Mouse (Mus musculus): Measurements from ENCODE around the gene Esrra.
"Not testable (repeated sequence)": the region's sequence is repeated elsewhere in the genome, so short reads cannot be mapped to it uniquely, and the experiment has no call there.

Gene Esrra

DNA sequence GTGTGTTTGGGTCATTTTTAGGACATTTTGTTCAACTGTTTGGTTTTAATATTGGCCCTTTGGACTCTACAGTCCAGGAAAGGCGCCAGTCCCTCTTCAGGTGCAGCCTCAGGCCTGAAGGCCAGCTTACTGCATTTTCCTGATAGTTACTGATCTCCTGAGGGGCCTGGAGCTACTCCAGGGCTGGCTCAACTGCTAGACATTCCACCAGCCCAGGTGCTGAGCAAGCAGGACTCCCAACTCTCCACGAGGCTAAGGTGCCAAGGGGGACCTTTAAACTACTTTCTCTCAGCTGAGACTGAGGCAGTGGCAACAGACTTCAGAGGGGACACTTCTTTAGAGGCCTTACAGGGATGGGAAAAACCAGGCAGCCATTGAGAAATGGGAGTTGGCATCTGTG, 16.8 kb downstream of the Esrra start:
- no peak for DNase-seq (ENCODE audit: low read depth, low spot score)

GRCm38 (mm10) chr19:6903031-6903430, 18.6 kb downstream of the Esrra start:
- no peak for DNase-seq (ENCODE audit: low read depth, low spot score)

DNA sequence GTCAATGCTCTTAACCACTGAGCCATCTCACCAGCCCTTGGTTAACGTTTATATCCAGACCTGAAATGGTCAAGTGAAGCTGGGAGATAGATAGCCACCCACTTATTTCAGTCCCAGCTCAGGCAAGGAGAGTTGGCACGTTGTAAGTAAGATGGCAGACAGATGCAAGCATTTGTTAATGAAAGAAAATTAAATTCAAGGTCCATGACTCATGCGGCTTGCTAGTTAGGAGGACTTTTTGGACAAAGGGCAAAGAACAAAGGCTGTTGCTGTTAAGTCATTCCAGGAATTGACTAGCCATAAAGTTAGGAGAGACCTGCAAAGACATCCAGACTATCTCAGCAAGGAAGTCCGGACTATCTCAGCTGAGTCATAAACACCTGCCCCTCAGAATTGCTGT, 22.0 kb downstream of the Esrra start:
- DNase-seq (ENCODE audit: low read depth, low spot score), result no peak

- not testable (repeated sequence) for DNase-seq (ENCODE audit: low read depth, low spot score)
These were observed 25.9 kb downstream of the Esrra start for GRCm38 (mm10) chr19:6895608-6896305.

DNA sequence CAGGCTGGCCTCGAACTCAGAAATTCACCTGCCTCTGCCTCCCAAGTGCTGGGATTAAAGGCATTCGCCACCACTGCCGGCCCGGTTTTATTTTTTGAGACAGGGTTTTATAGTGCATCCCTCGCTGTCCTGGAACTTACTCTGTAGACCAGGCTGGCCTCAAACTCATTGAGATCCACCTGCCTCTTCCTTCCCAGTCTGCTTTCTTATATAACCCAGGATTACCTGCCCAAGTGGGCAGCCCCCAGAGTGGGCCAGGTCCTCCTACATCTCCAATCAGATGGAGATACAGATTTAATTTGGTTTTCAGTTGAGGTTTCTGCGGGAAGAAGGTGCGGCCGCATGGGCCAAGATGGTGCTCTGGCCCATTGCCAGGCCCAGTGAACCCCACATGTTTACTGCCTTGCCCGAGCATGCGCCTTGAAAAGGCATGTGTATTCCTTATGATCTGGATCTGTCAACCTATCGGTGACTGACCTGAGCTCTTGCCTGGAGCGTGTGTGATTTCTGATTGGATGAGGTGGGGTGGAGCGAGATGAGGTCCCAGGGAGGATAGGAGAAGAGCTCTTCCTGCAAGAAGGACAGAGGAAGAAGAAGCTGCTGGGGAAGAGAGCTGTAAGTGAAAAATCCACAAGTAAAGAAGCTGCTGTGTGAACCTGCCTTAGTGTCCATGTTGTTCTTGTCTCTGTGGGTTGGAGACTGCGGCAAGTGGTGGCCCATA, 27.7 kb downstream of the Esrra start:
- no peak for DNase-seq (ENCODE audit: low read depth, low spot score)

DNA sequence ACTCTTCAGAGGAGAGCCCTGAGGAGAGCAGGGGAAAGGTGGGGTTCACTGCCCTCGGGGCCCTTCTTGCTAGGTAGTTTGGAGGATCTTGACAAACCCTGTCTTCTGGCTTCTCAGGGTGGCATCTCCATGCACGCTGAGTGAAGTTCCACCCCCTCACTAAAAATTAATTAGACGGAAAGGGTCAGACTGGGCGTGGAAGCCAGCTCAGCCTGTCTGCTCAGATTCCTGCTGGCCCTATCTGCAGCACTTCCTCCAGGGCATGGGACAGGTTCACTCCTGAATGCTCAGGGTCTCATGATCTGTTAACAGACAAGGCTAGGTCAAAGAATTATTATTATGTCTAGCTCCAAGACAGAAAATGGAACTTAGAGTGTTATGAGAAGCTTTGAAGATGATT, 29.1 kb downstream of the Esrra start:
- DNase-seq (ENCODE audit: low read depth, low spot score), result no peak

DNA sequence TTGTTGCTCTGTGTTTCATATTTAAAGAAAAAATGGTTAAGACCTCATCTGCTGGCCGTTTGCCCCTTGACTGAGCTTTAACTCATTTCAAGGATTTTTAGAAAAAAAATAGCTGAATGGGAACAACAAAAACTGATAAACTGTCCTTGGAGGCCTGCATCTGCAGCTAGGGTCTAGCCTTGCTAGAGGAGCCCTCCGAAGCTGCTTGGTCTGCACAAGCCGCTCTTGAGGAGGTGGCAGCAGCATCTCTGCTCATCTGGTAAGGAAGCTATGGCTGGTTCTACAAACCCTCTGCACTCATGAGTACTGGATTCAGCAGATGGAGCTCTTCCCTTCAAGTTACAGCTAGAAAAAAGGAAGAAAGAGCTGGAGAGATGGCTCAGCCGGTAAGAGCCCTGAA, 43.6 kb downstream of the Esrra start:
- DNase-seq (ENCODE audit: low read depth, low spot score), result no peak

- DNase-seq (ENCODE audit: low read depth, low spot score), result no peak
These were observed 44.8 kb downstream of the Esrra start for GRCm38 (mm10) chr19:6876799-6877198.

- DNase-seq (ENCODE audit: low read depth, low spot score), result no peak
These were observed 45.8 kb downstream of the Esrra start for GRCm38 (mm10) chr19:6875834-6876233.

DNA sequence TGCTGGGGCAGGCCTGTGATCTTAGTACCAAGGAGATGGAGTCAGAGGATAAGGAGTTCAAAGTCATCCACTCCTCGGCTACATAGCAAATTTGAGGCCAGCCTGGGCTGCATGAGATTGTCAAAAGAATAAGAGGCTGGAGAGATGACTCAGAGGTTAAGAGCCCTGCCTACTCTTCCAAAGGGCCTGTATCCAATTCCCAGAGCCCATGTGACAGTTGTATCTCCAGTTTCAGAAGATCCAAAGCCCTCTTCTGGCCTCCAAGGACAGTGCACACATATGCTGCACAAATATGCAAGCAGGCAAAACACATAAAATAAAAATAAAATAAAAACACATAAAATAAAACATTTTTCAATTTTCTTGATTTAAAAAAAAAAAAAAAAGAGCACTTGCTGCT, 47.4 kb downstream of the Esrra start:
- DNase-seq (ENCODE audit: low read depth, low spot score), result no peak

- DNase-seq (ENCODE audit: low read depth, low spot score), result no peak
These were observed 48.9 kb downstream of the Esrra start for GRCm38 (mm10) chr19:6872701-6873100.

GRCm38 (mm10) chr19:6871574-6872271, 49.9 kb downstream of the Esrra start:
- no peak for DNase-seq (ENCODE audit: low read depth, low spot score)

DNA sequence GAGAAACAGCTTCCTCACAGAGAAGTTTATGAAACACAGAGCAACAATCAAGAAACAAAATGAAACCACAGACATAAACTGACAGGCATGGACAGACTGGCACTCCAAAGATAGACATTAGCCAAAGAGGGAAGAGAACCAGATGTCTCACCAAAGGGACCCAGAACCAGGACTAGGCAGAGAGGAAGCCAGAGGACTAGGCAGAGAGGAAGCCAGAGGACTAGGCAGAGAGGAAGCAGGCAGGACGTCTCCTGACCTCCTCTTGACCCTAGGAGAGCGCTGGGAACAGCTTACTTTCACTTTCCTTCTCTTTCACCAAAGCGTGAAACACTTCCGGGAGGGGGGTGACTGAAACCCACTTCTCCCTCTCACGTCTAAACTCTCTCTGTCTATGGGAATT, 52.3 kb downstream of the Esrra start:
- no peak for DNase-seq (ENCODE audit: low read depth, low spot score)

DNA sequence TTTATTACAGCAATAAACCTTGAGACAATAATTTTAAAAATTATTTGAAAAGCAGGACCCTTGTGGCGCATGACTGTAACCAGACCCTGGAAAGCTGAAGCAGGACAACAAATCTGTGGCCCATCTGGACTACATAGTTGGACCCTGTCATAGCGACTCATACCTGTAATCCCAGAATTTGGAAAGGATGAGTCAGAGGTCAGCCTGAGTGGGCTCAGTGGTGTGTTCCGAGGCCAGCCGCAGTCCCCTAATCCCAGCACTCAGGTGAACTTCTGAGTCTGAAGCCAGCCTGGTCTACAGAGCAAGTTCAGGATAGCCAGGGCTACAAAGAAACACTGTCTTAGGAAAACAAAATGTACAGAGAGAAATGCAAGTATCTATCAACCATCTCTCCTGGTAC, 60.2 kb downstream of the Esrra start:
- DNase-seq (ENCODE audit: low read depth, low spot score), result no peak
